Mouse (Mus musculus) liver, adult 2 months (tissue): ENCODE measurements around the gene Cpsf7.

Source experiments
- CTCF ChIP-seq: fragments of 200-500 bp; IDR thresholded peaks from 2 replicates; pipeline ENCODE4 v1.5.1; 2011; ENCODE audit warnings: low read depth, low read length, control low read depth
- POLR2A ChIP-seq: fragments of 200-500 bp; IDR thresholded peaks from 2 replicates; pipeline ENCODE4 v1.6.1; 2011; ENCODE audit warnings: low read length, control low read depth; ENCODE audit not compliant: insufficient read depth; ENCODE audit errors: extremely low read depth

DNA sequence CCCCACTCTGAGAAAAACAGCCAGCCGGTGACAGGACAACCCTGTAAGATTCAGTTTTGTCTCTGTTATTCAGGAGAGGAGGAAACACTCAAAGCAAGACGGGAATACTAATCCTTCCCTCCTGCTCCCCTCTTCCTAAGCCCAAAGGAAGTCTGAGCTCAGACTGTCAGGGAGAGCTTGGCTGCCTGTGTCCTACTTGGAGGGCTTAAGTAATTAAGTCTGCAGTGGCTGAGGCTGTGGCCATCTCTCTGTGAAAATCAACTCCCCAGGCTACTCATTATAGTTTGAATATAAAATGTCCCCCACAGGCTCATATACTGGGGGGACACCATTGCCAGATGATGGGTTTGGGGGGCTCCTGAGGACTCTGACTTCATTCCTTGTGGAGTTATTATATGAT is 28.1 kb upstream of the Cpsf7 start:
- TF ChIP-seq POLR2A (no peak), CTCF (no peak)
